Mouse (Mus musculus) gonadal fat pad, adult 2 months (tissue): ENCODE measurements around the gene Med7. TPM values are rescaled to one million over a fixed set of nuclear protein-coding genes. Genes with fewer than 3 reads are reported as not detected.

Experiments
- polyA plus RNA-seq: library from polyadenylated mRNA; depleted of rRNA; stranded (reverse); fragments of >200 nt; gene quantifications from 2 replicates; pipeline ENCODE4 v1.2.3, GENCODE M21; 2012; rRNA removed

The Med7 gene
- polyA plus RNA-seq, 1 experiment = 15.2 TPM

Other genes with a start within 250 kb of the Med7 start
- 0.05 TPM in 1 of 2 replicates, not detected in the other for gene Fndc9, start 201.4 kb upstream of the Med7 start, polyA plus RNA-seq
- gene Cyfip2, start 124.1 kb upstream of the Med7 start, polyA plus RNA-seq = 1.5 and 2.7 TPM in 2 replicates
- 0.19 and 0.20 TPM in 2 replicates for gene Itk, start 47.4 kb upstream of the Med7 start, polyA plus RNA-seq
- 0.31 and 0.37 TPM in 2 replicates for gene Fam71b, start 40.4 kb upstream of the Med7 start, polyA plus RNA-seq
- 0.14 and 0.22 TPM in 2 replicates for gene Havcr2, start 18.0 kb downstream of the Med7 start, polyA plus RNA-seq
- not detected in 2 replicates for gene Gm12169, start 87.3 kb downstream of the Med7 start, polyA plus RNA-seq
- not detected in 2 replicates for gene BC053393, start 134.6 kb downstream of the Med7 start, polyA plus RNA-seq
- not detected in 2 replicates for gene Dppa1, start 192.3 kb downstream of the Med7 start, polyA plus RNA-seq